Mouse (Mus musculus): ENCODE results near the gene Xylb. TPM values are rescaled to one million over a fixed set of nuclear protein-coding genes. Genes with fewer than 3 reads are reported as not detected.

Xylb gene
- total RNA-seq, 1 experiment, result 3.7 TPM

- TF ChIP-seq ZC3H11A (IDR thresholded peaks at IDR 0.05; ENCODE audit: borderline replicate concordance, low read depth, low read length) (peak; percentile 45; the same call in 1 of the 2 replicates), HCFC1 (IDR thresholded peaks at IDR 0.05; ENCODE audit: borderline replicate concordance, insufficient read depth, low read length) (no peak)
- in situ Hi-C loops (cut with MboI; ENCODE audit: low sequenced_read_pairs in 2 of 2, unreplicated experiment in 2 of 2), result no loop called here
Measured at GRCm38 (mm10) chr9:119430311-119430710, 73.1 kb downstream of the Xylb start.

GRCm38 (mm10) chr9:119435855-119436254, 78.7 kb downstream of the Xylb start:
- H3K4me1 ChIP-seq (ENCODE audit: control insufficient read depth in 2 of 2, insufficient read depth in 2 of 2, low read length in 2 of 2, poor library complexity in 1 of 2), result peaks cover 0 to 7% of the 10 kb centered on the region in 2 experiments; a peak in 1 of 4 replicates
- no peak overlapping the region for H3K4me3 ChIP-seq (ENCODE audit: insufficient read depth in 1 of 2, low read depth in 1 of 2, low read length in 2 of 2, poor library complexity in 1 of 2, severe bottlenecking in 1 of 2)
- TF ChIP-seq CHD2 (IDR thresholded peaks at IDR 0.05; ENCODE audit: low read depth, low read length) (no peak), HCFC1 (IDR thresholded peaks at IDR 0.05; ENCODE audit: borderline replicate concordance, insufficient read depth, low read length) (no peak), ZNF384 (IDR thresholded peaks at IDR 0.05; ENCODE audit: low read depth, low read length) (no peak), ZC3H11A (IDR thresholded peaks at IDR 0.05; ENCODE audit: borderline replicate concordance, low read depth, low read length) (no peak), MAFK (IDR thresholded peaks at IDR 0.05; ENCODE audit: insufficient read depth, low read depth, low read length) (no peak)
- H3K27ac ChIP-seq (ENCODE audit: insufficient read depth, low read depth, low read length, poor library complexity, severe bottlenecking), result no peak overlapping the region
- in situ Hi-C loops (cut with MboI; ENCODE audit: low sequenced_read_pairs in 2 of 2, unreplicated experiment in 2 of 2), result no loop called here
- no peak for DNase-seq (ENCODE audit: low read depth, low spot score)
- H3K36me3 ChIP-seq (ENCODE audit: control insufficient read depth, insufficient read depth, low read length, poor library complexity, severe bottlenecking), result peaks cover 41% of the 10 kb centered on the region
- H3K9me3 ChIP-seq (ENCODE audit: control insufficient read depth, insufficient read depth, low read depth, low read length), result no peaks in the 10 kb centered on the region
- H3K9ac ChIP-seq (ENCODE audit: insufficient read depth, low read depth, low read length, poor library complexity, severe bottlenecking), result no peak overlapping the region

More at GRCm38 (mm10) chr9:119430311-119430710, 73.1 kb downstream of the Xylb start:
- H3K4me3 ChIP-seq (ENCODE audit: insufficient read depth in 1 of 2, low read depth in 1 of 2, low read length in 2 of 2, poor library complexity in 1 of 2, severe bottlenecking in 1 of 2), result no peak overlapping the region
- DNase-seq (ENCODE audit: low read depth, low spot score), result peak; percentile 41
- H3K36me3 ChIP-seq (ENCODE audit: control insufficient read depth, insufficient read depth, low read length, poor library complexity, severe bottlenecking), result peaks cover 43% of the 10 kb centered on the region
- no peak overlapping the region for H3K9ac ChIP-seq (ENCODE audit: insufficient read depth, low read depth, low read length, poor library complexity, severe bottlenecking)
- no peak overlapping the region for H3K27ac ChIP-seq (ENCODE audit: insufficient read depth, low read depth, low read length, poor library complexity, severe bottlenecking)
- H3K9me3 ChIP-seq (ENCODE audit: control insufficient read depth, insufficient read depth, low read depth, low read length), result no peaks in the 10 kb centered on the region
- H3K4me1 ChIP-seq (ENCODE audit: control insufficient read depth in 2 of 2, insufficient read depth in 2 of 2, low read length in 2 of 2, poor library complexity in 1 of 2), result peaks cover 5 to 33% of the 10 kb centered on the region in 2 experiments; a peak in 2 of 4 replicates

DNA sequence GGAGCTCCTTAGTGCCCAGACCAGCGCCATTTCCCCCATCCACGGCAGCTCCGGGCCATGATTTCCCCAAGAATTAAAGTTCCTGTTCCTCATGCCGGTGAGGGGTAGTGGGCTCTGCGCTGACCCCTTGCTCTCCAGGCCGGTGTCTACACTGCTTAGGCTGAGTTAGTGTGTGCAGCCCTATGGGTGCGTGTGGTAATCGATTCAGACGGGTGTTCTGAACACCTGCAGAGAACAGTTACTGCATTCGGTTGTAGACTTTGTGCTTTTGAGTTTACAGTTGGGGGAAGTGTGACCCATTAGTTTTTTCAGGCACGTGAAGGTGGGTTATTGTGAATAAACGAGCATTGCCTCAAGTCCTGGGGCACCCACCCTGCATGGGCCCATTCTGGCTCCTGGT, 80.9 kb downstream of the Xylb start:
- H3K9me3 ChIP-seq (ENCODE audit: control insufficient read depth, insufficient read depth, low read depth, low read length), result no peaks in the 10 kb centered on the region
- H3K36me3 ChIP-seq (ENCODE audit: control insufficient read depth, insufficient read depth, low read length, poor library complexity, severe bottlenecking), result peaks cover 26% of the 10 kb centered on the region; the same call in 1 of the 2 replicates
- TF ChIP-seq HCFC1 (IDR thresholded peaks at IDR 0.05; ENCODE audit: borderline replicate concordance, insufficient read depth, low read length) (no peak), ZC3H11A (IDR thresholded peaks at IDR 0.05; ENCODE audit: borderline replicate concordance, low read depth, low read length) (no peak), MAFK (IDR thresholded peaks at IDR 0.05; ENCODE audit: insufficient read depth, low read depth, low read length) (no peak), CHD2 (IDR thresholded peaks at IDR 0.05; ENCODE audit: low read depth, low read length) (no peak), ZNF384 (IDR thresholded peaks at IDR 0.05; ENCODE audit: low read depth, low read length) (no peak)
- H3K27ac ChIP-seq (ENCODE audit: insufficient read depth, low read depth, low read length, poor library complexity, severe bottlenecking), result no peak overlapping the region
- peaks cover 0 to 6% of the 10 kb centered on the region in 2 experiments; a peak in 1 of 4 replicates for H3K4me1 ChIP-seq (ENCODE audit: control insufficient read depth in 2 of 2, insufficient read depth in 2 of 2, low read length in 2 of 2, poor library complexity in 1 of 2)
- no peak overlapping the region for H3K9ac ChIP-seq (ENCODE audit: insufficient read depth, low read depth, low read length, poor library complexity, severe bottlenecking)
- in situ Hi-C loops (cut with MboI; ENCODE audit: low sequenced_read_pairs in 2 of 2, unreplicated experiment in 2 of 2), result no loop called here
- H3K4me3 ChIP-seq (ENCODE audit: insufficient read depth in 1 of 2, low read depth in 1 of 2, low read length in 2 of 2, poor library complexity in 1 of 2, severe bottlenecking in 1 of 2), result no peak overlapping the region
- DNase-seq (ENCODE audit: low read depth, low spot score), result no peak

- H3K9me3 ChIP-seq (ENCODE audit: control insufficient read depth, insufficient read depth, low read depth, low read length), result no peaks in the 10 kb centered on the region
- H3K9ac ChIP-seq (ENCODE audit: insufficient read depth, low read depth, low read length, poor library complexity, severe bottlenecking), result no peak overlapping the region
- in situ Hi-C loops (cut with MboI; ENCODE audit: low sequenced_read_pairs in 2 of 2, unreplicated experiment in 2 of 2), result no loop called here
- H3K36me3 ChIP-seq (ENCODE audit: control insufficient read depth, insufficient read depth, low read length, poor library complexity, severe bottlenecking), result peaks cover 23% of the 10 kb centered on the region; the same call in 1 of the 2 replicates
- H3K4me3 ChIP-seq (ENCODE audit: insufficient read depth in 1 of 2, low read depth in 1 of 2, low read length in 2 of 2, poor library complexity in 1 of 2, severe bottlenecking in 1 of 2), result no peak overlapping the region
- peaks cover 0 to 4% of the 10 kb centered on the region in 2 experiments; a peak in 1 of 4 replicates for H3K4me1 ChIP-seq (ENCODE audit: control insufficient read depth in 2 of 2, insufficient read depth in 2 of 2, low read length in 2 of 2, poor library complexity in 1 of 2)
- TF ChIP-seq HCFC1 (IDR thresholded peaks at IDR 0.05; ENCODE audit: borderline replicate concordance, insufficient read depth, low read length) (no peak), ZNF384 (IDR thresholded peaks at IDR 0.05; ENCODE audit: low read depth, low read length) (no peak), MAFK (IDR thresholded peaks at IDR 0.05; ENCODE audit: insufficient read depth, low read depth, low read length) (no peak), ZC3H11A (IDR thresholded peaks at IDR 0.05; ENCODE audit: borderline replicate concordance, low read depth, low read length) (no peak), CHD2 (IDR thresholded peaks at IDR 0.05; ENCODE audit: low read depth, low read length) (no peak)
- DNase-seq (ENCODE audit: low read depth, low spot score), result no peak
- no peak overlapping the region for H3K27ac ChIP-seq (ENCODE audit: insufficient read depth, low read depth, low read length, poor library complexity, severe bottlenecking)
Measured at GRCm38 (mm10) chr9:119438498-119439000, 81.4 kb downstream of the Xylb start.

Other genes with a start within 250 kb of the Xylb start
- gene Acaa1b, start 200.3 kb upstream of the Xylb start, total RNA-seq (2012; rRNA removed), result 3.0 and 6.8 TPM in 2 replicates
- gene Gm47289, start 198.2 kb upstream of the Xylb start, total RNA-seq (2012; rRNA removed), result not detected in 2 replicates
- gene Slc22a13, start 148.3 kb upstream of the Xylb start, total RNA-seq (2012; rRNA removed), result 0.13 TPM in 1 of 2 replicates, not detected in the other
- 52.1 and 53.1 TPM in 2 replicates for gene Oxsr1, start 35.0 kb upstream of the Xylb start, total RNA-seq (2012; rRNA removed)
- 54.9 and 58.2 TPM in 2 replicates for gene Acaa1a, start 17.7 kb upstream of the Xylb start, total RNA-seq (2012; rRNA removed)
- 4.2 and 5.4 TPM in 2 replicates for gene Myd88, start 16.0 kb upstream of the Xylb start, total RNA-seq (2012; rRNA removed)
- 0.45 and 1.1 TPM in 2 replicates for gene Slc22a14, start 8.2 kb downstream of the Xylb start, total RNA-seq (2012; rRNA removed)
- 29.8 and 57.1 TPM in 2 replicates for gene Acvr2b, start 44.7 kb downstream of the Xylb start, total RNA-seq (2012; rRNA removed)
- gene Exog, start 87.6 kb downstream of the Xylb start, total RNA-seq (2012; rRNA removed), result 9.3 and 11.9 TPM in 2 replicates
- 0.76 and 0.95 TPM in 2 replicates for gene Scn5a, start 221.6 kb downstream of the Xylb start, total RNA-seq (2012; rRNA removed)